Mouse (Mus musculus) 416B (cell line): ENCODE results near the gene Ppm1n.

ENCODE experiments used
- DNase-seq: peaks from one replicate; pipeline ENCODE4 v3.0.0; 2011; ENCODE audit warnings: low read depth

Ppm1n gene

GRCm38 (mm10) chr7:19282791-19283405 is 3.0 kb upstream of the Ppm1n start:
- peak; percentile 63 for DNase-seq

- peak; percentile 86 for DNase-seq
These were observed 2.5 kb upstream of the Ppm1n start, which contains the start of gene Rtn2 for GRCm38 (mm10) chr7:19282385-19282784. TSS of gene Rtn2 (plus strand) at chr7:19282624.

- DNase-seq = peak; percentile 72
These were observed 1.9 kb upstream of the Ppm1n start for GRCm38 (mm10) chr7:19281680-19282304.

DNA sequence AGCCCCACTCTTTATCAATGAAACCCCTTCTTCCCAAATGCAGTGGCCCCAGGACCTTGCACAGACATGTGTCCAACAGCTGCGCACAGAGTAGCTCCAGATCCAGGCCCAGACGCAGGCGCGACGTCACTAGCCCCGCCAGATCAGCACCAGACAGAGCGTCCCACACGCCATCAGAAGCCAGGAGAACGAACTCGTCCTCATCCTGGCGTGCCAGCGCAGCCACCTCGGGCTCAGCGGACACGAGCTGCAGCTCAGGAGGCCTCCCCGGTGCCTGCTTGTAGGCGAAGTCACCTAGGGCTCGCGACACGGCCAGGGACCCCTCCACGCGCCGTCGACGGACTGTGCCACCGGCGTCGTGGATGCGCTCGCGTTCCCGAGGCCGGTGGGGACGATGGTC is 812 bp downstream of the Ppm1n start:
- DNase-seq = no peak

DNA sequence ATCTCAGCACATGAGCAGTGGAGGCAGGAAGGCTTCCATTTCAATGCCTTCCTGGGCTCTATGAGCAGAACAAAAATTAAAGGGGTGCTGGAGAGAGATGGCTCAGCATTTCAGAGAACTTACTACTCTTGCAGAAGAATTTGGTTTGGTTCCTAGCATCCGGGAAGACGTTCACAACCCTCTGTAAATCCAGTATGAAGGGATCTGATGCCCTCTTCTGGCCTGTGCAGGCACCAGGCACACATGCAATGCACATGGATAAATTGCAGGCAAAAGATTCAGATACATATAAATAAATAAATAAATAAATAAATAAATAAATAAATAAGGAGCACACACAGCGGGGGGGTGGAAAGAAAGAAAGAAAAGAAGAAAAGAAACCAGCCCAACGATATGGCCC is 3.6 kb downstream of the Ppm1n start:
- peak; percentile 74 for DNase-seq

GRCm38 (mm10) chr7:19272173-19272764 is 7.6 kb downstream of the Ppm1n start:
- peak; percentile 92 for DNase-seq

GRCm38 (mm10) chr7:19271238-19272172 is 8.4 kb downstream of the Ppm1n start, which contains the start of gene Vasp:
TSS of gene Vasp (minus strand) at chr7:19271817.
- peak; percentile 91 for DNase-seq

DNA sequence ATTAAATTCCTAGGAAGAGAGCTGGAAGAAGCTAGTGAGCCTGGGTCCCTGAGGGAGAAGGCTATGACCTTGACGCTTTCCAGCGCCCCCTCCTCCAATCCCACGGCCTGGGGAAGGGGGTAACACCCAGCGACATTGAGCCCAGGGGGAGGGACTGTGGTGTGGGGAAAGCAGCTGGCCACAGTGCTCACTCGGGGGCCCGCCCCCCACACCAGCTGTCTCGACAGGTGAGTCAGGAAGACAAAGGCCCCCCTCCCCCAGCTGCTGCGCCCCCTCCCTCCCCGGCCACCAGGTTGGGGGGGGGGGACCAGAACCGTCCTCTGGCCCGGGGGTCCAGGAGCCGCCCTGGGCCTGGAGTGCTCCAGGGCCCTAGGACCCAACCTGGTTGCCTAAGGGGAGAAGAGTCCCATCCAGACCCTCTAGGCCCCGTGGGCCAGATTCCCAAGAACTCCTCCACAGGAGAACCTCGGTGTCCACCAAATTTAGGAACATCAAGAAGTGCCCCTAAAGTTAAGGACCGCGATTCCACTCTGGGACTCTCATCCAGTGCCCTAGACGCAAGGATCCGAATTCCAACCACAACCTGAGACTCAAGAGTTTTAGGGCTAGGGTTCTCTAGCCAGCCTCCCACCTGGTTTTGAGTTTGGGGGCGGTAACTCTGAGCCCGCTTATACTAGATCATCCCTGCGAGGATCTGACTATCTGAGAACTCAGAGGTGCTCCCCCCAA is 9.2 kb downstream of the Ppm1n start:
- peak; percentile 48 for DNase-seq

- DNase-seq = peak; percentile 88
These were observed 10.0 kb downstream of the Ppm1n start for GRCm38 (mm10) chr7:19269721-19270441.

DNA sequence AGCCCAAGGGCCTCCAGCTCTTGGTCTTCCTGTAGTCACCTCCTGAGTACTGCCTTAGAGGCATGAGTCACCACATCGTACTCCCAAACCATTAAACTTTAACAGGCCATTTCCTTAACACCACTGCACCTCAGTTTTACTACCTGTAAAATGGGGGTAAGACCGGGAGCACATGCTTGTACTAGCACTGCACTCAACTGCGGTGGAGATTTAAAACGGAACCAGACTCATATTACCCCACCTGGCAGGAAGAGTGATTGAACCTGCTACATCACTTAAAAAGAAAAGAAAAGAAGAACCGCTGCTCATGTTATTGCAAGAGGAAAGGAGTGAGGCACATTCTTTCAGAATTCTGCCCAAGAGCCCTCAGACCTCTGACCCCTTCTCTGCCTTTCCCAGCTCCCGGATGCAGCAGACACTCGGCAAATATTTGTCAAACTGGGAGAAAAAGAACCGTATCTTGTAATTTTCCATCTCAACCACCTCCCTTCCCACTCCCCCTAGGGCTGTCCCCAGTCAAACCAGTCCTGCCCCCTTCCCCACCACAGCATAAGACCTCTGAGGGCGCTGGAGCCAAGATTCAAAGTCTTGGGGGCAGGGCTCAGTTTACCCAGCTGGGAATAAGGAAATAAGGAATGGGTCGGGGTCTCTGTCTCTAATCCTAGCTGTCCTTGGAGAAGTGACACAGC is 10.7 kb downstream of the Ppm1n start:
- peak; percentile 81 for DNase-seq

DNA sequence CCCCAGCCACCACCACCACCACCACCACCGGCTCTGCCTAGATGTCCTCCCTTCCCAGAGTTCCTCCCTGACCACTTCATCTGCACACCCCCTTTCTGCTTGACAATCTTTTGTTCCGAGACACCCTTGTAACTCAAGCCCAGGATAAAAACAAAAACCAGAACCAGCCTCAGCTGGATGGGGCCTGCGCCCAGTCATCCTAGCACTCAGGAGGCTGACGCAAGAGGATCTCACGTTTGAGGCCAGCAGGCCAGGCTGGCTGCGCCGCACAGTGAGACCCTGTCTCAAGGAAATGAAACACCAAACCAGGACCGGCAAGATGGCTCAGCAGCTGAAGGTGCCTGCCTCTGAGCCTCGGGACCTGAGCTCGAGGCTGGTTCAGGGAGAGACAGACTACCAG is 12.8 kb downstream of the Ppm1n start:
- DNase-seq = peak; percentile 83

- DNase-seq = peak; percentile 87
These were observed 13.7 kb downstream of the Ppm1n start for GRCm38 (mm10) chr7:19265928-19266822.

GRCm38 (mm10) chr7:19265147-19265546 is 14.7 kb downstream of the Ppm1n start:
- DNase-seq = no peak

DNA sequence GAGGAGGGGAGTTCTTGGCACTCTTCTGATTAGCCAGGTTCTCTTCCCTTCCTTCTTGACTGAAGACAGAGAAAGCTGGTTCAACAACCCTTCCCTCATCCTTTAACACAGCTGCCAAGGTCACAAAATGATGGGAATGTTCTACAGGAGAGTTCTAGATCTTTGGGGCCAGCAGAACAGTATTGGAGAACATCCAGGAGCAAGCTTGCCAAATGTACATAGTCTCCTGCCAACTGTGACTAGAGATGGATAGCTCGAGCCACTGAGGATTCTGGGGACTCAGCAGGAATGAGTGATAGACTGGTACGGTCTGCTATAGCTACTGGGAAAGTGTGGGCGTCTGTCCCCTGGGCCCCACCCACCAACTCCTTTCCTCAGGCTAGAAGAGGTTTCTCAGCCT is 21.5 kb downstream of the Ppm1n start:
- no peak for DNase-seq

DNA sequence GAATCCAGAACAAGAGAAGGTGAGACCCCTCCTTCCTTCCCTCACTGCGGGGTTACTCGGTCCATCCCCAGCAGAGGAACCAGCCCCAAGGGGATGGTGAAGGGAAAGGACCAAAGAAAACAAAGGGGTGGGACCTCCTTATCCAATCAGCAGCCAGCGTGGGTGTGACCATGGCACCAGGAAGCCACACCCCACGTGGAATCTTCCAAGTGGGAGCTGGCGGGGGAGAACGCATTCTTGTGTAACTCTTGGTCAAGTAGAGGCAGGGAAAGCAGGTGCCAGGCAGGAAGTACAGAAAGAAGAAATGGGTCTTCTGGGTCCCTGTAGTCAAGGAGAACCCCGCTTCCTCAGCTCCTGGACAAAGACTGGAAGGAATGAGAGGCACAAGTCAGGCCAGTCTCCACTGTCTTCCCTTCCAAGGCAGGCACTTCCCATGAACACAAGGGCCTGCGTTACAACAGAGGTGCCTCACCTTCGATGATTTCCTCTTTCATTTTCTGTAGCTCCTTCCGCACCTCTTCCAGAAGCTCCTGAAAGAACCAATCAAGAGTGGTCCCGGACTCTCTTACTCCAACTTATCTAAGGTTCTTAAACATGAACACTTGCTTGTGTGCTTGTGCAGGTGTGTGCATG is 22.4 kb downstream of the Ppm1n start:
- peak; percentile 87 for DNase-seq

GRCm38 (mm10) chr7:19256567-19256966 is 23.3 kb downstream of the Ppm1n start:
- no peak for DNase-seq

DNA sequence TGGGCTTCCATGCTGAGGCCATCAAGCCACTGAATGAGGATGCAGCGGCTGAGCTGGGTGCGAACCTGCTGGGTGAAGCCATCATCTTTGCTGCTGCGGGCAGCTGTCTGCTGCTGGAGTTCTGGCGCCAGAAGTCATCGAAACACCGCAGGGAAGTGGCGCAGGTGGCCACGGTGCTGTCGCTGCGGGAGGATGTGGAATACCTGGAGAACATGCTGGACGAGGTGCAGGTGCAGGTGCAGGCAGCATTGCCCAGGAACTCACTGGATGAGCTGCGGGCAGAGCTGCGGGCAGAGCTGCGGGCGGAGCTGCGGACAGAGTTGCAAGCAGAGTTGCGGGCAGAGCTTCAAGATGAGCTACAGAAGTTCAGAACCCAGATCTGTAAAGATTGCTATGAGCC is 24.5 kb downstream of the Ppm1n start:
- DNase-seq = no peak

DNA sequence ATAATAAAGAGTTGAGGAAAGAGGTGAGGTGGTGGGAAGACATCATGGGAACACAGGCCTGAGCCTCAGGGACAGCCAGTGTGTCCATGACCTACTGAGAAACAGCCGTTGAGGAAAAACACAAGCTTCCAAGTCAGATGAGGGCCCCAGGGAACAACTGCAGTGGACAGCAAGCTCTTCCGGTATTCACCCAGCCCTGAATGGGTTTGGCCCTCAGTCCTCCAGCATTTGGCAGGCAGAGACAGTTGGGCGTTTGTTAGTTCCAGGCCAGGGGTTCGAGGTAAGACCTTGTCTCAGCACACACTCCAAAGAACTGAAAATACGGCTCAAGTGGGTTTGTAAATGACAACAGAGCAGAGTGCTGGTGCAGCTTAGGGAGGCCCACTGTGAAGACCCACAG is 26.4 kb downstream of the Ppm1n start:
- DNase-seq = no peak

- no peak for DNase-seq
These were observed 27.8 kb downstream of the Ppm1n start for GRCm38 (mm10) chr7:19252078-19252477.
